Comparison of ENCODE assay signal across 8 mouse cellular contexts in the genomic region with DNA sequence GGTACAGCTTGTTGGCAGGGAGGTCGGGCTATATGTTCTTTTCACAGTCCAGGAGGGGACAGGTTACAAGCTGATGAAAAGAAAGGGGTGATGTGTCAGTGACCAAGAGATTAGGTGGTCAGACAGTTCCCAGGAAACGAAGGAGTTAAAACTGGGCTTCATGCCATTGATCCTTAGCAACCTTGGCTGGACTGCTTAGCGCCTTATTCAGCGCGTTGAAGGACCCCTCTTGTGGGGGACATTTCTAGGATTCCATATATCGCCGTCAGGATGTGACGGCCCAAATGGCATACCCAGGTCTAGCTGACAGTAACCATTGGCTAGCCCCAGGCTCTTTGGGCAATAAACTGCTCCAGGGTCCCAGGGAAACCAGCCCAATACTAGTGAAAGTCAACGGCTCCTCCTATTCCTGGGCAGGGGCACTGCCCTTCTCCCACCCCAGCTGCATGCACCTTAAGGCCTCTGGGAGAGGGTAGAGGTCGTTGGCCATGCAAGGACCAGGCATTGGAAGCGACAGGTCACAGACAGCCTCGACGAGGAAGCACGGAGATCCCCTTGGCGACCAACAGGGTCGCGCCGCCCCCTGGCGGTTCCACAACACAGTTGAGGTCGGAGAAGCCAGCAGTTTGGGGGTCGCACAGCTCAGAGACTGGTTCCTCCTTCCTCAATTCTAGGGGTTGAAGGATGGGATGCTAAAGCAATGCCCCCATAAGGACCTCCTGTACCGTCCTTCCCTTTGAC.
DNase-seq lines count a peak whose midpoint lies in the region; ATAC-seq and TF ChIP-seq lines count a peak whose summit lies in the region.

No protein-coding gene starts in this region.

- peak; percentile 48 for TF ChIP-seq CTCF in E14TG2a.4 (conservative IDR thresholded peaks at IDR 0.05; ENCODE audit: low read length)

- peak; percentile 50; the same call in 1 of the 2 replicates for ATAC-seq in common myeloid progenitor, adult 5-6 weeks (replicated peaks; ENCODE audit: low read depth, poor library complexity, severe bottlenecking)
- ATAC-seq in granulocyte monocyte progenitor cell, adult 5-6 weeks (replicated peaks; ENCODE audit: poor library complexity, severe bottlenecking) = peak; percentile 49
- ATAC-seq in midbrain, embryonic 11.5 days (ENCODE audit: low FRiP score) = peak; percentile 64
- ATAC-seq in inflammation-experienced regulatory T-cells, adult 6 months = no peak

- no peak overlapping the region for H3K9ac ChIP-seq in midbrain, embryonic 11.5 days (ENCODE audit: low read length)

- H3K4me2 ChIP-seq in midbrain, embryonic 11.5 days = peak overlapping the region; percentile 81

- WGBS in midbrain, embryonic 11.5 days = 4% methylated on average over 22 of the region's 22 CpGs

- no peak overlapping the region for H3K27ac ChIP-seq in midbrain, embryonic 11.5 days (ENCODE audit: low read depth, low read length)

- H3K27me3 ChIP-seq in E14TG2a.4 (ENCODE audit: insufficient read depth, low read length) = peaks cover 65% of the 10 kb centered on the region
- peaks cover 92% of the 10 kb centered on the region for H3K27me3 ChIP-seq in midbrain, embryonic 11.5 days (ENCODE audit: control insufficient read depth, insufficient read depth, low read length)

- peak; percentile 77 for DNase-seq in A20 (ENCODE audit: low read depth, low spot score)
- DNase-seq in kidney, postnatal 25 days = peak; percentile 14 to 47
- peak; percentile 96 for DNase-seq in midbrain, embryonic 11.5 days (ENCODE audit: low spot score, missing footprints)
- DNase-seq in Muller cell, postnatal 12 days (ENCODE audit: inconsistent ontology term) = no peak

- H3K4me1 ChIP-seq in E14TG2a.4 (replicated peaks; ENCODE audit: low read depth, low read length) = peaks cover 64% of the 10 kb centered on the region
- H3K4me1 ChIP-seq in midbrain, embryonic 11.5 days (ENCODE audit: control insufficient read depth, insufficient read depth, low read length) = peaks cover 18% of the 10 kb centered on the region

- H3K4me3 ChIP-seq in E14TG2a.4 (replicated peaks; ENCODE audit: low read length) = 0 out of 2 replicates have a peak overlapping the region, but pooled peaks have one; percentile 35
- H3K4me3 ChIP-seq in midbrain, embryonic 11.5 days (ENCODE audit: low read depth, low read length) = peak overlapping the region; percentile 36

- no peaks in the 10 kb centered on the region for H3K36me3 ChIP-seq in E14TG2a.4 (ENCODE audit: insufficient read depth, low read length)
- no peaks in the 10 kb centered on the region for H3K36me3 ChIP-seq in midbrain, embryonic 11.5 days (ENCODE audit: control insufficient read depth, insufficient read depth, low read length)

- no peaks in the 10 kb centered on the region for H3K9me3 ChIP-seq in E14TG2a.4 (ENCODE audit: low read length)
- no peaks in the 10 kb centered on the region for H3K9me3 ChIP-seq in midbrain, embryonic 11.5 days (ENCODE audit: control insufficient read depth, low read length)
